Mouse (Mus musculus): ENCODE measurements around the gene Mcur1. TPM values are rescaled to one million over a fixed set of nuclear protein-coding genes. Genes with fewer than 3 reads are reported as not detected.

Mcur1 gene
- polyA plus RNA-seq, 1 experiment from 2014 or later = 29.1 TPM

- Histone ChIP-seq H3K27ac (no peak overlapping the region), H3K36me3 (ENCODE audit: inconsistent target) (no peaks in the 10 kb centered on the region), H3K4me3 (ENCODE audit: inconsistent target) (no peak overlapping the region), H3K79me2 (ENCODE audit: inconsistent target) (no peaks in the 10 kb centered on the region)
- 82% methylated on average over 7 of the region's 7 CpGs for WGBS (ENCODE audit: missing documents)
Measured at GRCm38 (mm10) chr13:43499731-43500482, 60.1 kb downstream of the Mcur1 start.

GRCm38 (mm10) chr13:43498849-43499248 lies 61.1 kb downstream of the Mcur1 start:
- Histone ChIP-seq H3K36me3 (ENCODE audit: inconsistent target) (no peaks in the 10 kb centered on the region), H3K27ac (no peak overlapping the region), H3K79me2 (ENCODE audit: inconsistent target) (no peaks in the 10 kb centered on the region), H3K4me3 (ENCODE audit: inconsistent target) (no peak overlapping the region)
- WGBS (ENCODE audit: missing documents) = 96% methylated on average over 13 of the region's 14 CpGs

GRCm38 (mm10) chr13:43497769-43498168 lies 62.2 kb downstream of the Mcur1 start:
- 98% methylated on average over 3 of the region's 3 CpGs for WGBS (ENCODE audit: missing documents)
- no peak overlapping the region for H3K27ac ChIP-seq
- no peaks in the 10 kb centered on the region for H3K79me2 ChIP-seq (ENCODE audit: inconsistent target)
- H3K36me3 ChIP-seq (ENCODE audit: inconsistent target) = no peaks in the 10 kb centered on the region
- no peak overlapping the region for H3K4me3 ChIP-seq (ENCODE audit: inconsistent target)

GRCm38 (mm10) chr13:43496660-43497059 lies 63.3 kb downstream of the Mcur1 start:
- Histone ChIP-seq H3K27ac (peak overlapping the region; percentile 47), H3K79me2 (ENCODE audit: inconsistent target) (no peaks in the 10 kb centered on the region), H3K36me3 (ENCODE audit: inconsistent target) (no peaks in the 10 kb centered on the region), H3K4me3 (ENCODE audit: inconsistent target) (no peak overlapping the region)
- WGBS (ENCODE audit: missing documents) = 0% methylated on average over 1 of the region's 2 CpGs

GRCm38 (mm10) chr13:43495645-43496044 lies 64.3 kb downstream of the Mcur1 start:
- Histone ChIP-seq H3K4me3 (ENCODE audit: inconsistent target) (no peak overlapping the region), H3K36me3 (ENCODE audit: inconsistent target) (no peaks in the 10 kb centered on the region), H3K27ac (no peak overlapping the region), H3K79me2 (ENCODE audit: inconsistent target) (no peaks in the 10 kb centered on the region)
- WGBS (ENCODE audit: missing documents) = 77% methylated on average over 7 of the region's 7 CpGs

GRCm38 (mm10) chr13:43493725-43494124 lies 66.3 kb downstream of the Mcur1 start:
- Histone ChIP-seq H3K4me3 (ENCODE audit: inconsistent target) (no peak overlapping the region), H3K27ac (no peak overlapping the region), H3K36me3 (ENCODE audit: inconsistent target) (no peaks in the 10 kb centered on the region), H3K79me2 (ENCODE audit: inconsistent target) (no peaks in the 10 kb centered on the region)
- 76% methylated on average over 7 of the region's 7 CpGs for WGBS (ENCODE audit: missing documents)

- no peak overlapping the region for H3K27ac ChIP-seq
- 89% methylated on average over 11 of the region's 11 CpGs for WGBS (ENCODE audit: missing documents)
- no peaks in the 10 kb centered on the region for H3K36me3 ChIP-seq (ENCODE audit: inconsistent target)
- H3K4me3 ChIP-seq (ENCODE audit: inconsistent target) = no peak overlapping the region
- H3K79me2 ChIP-seq (ENCODE audit: inconsistent target) = no peaks in the 10 kb centered on the region
Measured at GRCm38 (mm10) chr13:43493058-43493481, 66.9 kb downstream of the Mcur1 start.

Other genes starting within 250 kb of the Mcur1 start
- 4.2 to 6.8 TPM (median 4.5 TPM) in 3 replicates for gene Sirt5, start 194.7 kb downstream of the Mcur1 start, polyA plus RNA-seq (2018)
- 65.3 to 94.3 TPM (median 93.9 TPM) in 3 replicates for gene Nol7, start 161.8 kb downstream of the Mcur1 start, polyA plus RNA-seq (2018)
- gene Ranbp9, start 78.9 kb downstream of the Mcur1 start, polyA plus RNA-seq (2018) = 44.6 to 53.4 TPM (median 47.4 TPM) in 3 replicates
- not detected in 3 replicates for gene Rnf182, start 55.5 kb upstream of the Mcur1 start, polyA plus RNA-seq (2018)
- gene Cd83, start 224.6 kb upstream of the Mcur1 start, polyA plus RNA-seq (2018) = 31.7 to 178 TPM (median 91.1 TPM) in 3 replicates

Data from macrophage (primary cell).